Mouse (Mus musculus) retina, postnatal 7 days (tissue): ENCODE results near the gene Morn3.

Experiments
- DNase-seq: peaks from one replicate; pipeline ENCODE4 v3.0.0-alpha.2; 2012; ENCODE audit warnings: low read depth, low spot score

Morn3 gene

GRCm38 (mm10) chr5:123024965-123025573 is 21.7 kb downstream of the Morn3 start:
- DNase-seq = no peak

- DNase-seq = no peak
Observed at GRCm38 (mm10) chr5:123024312-123024711, 22.5 kb downstream of the Morn3 start.

- DNase-seq = no peak
Observed at GRCm38 (mm10) chr5:123023049-123023448, 23.8 kb downstream of the Morn3 start.

GRCm38 (mm10) chr5:123021438-123021837 is 25.4 kb downstream of the Morn3 start:
- no peak for DNase-seq

- DNase-seq = no peak
Observed at GRCm38 (mm10) chr5:123020426-123020825, 26.4 kb downstream of the Morn3 start.

- no peak for DNase-seq
Observed at GRCm38 (mm10) chr5:123019336-123020016, 27.3 kb downstream of the Morn3 start.

- no peak for DNase-seq
Observed at GRCm38 (mm10) chr5:123017504-123017903, 29.3 kb downstream of the Morn3 start.

- no peak for DNase-seq
Observed at GRCm38 (mm10) chr5:123015915-123016314, 30.9 kb downstream of the Morn3 start.

- peak; percentile 93 for DNase-seq
Observed at GRCm38 (mm10) chr5:123014753-123015701, 31.8 kb downstream of the Morn3 start, which contains the start of gene Orai1. TSS of gene Orai1 (plus strand) at chr5:123015074.

GRCm38 (mm10) chr5:123013599-123014315 is 33.1 kb downstream of the Morn3 start:
- DNase-seq = peak; percentile 56

- no peak for DNase-seq
Observed at GRCm38 (mm10) chr5:123011705-123012104, 35.1 kb downstream of the Morn3 start.

- no peak for DNase-seq
Observed at GRCm38 (mm10) chr5:123010806-123011205, 36.0 kb downstream of the Morn3 start.

- no peak for DNase-seq
Observed at GRCm38 (mm10) chr5:123009873-123010272, 36.9 kb downstream of the Morn3 start.

- no peak for DNase-seq
Observed at GRCm38 (mm10) chr5:123008877-123009493, 37.8 kb downstream of the Morn3 start.

- DNase-seq = no peak
Observed at GRCm38 (mm10) chr5:123005716-123006592, 40.9 kb downstream of the Morn3 start.

GRCm38 (mm10) chr5:123000901-123001300 is 45.9 kb downstream of the Morn3 start:
- no peak for DNase-seq

- DNase-seq = no peak
Observed at GRCm38 (mm10) chr5:122997205-122998204, 49.3 kb downstream of the Morn3 start.

GRCm38 (mm10) chr5:122994910-122995309 is 51.9 kb downstream of the Morn3 start:
- no peak for DNase-seq
